Mouse (Mus musculus) stomach, postnatal 0 days (tissue): ENCODE measurements around the gene Cc2d1b.

Experiments
- CTCF ChIP-seq: IDR thresholded peaks from 2 replicates; pipeline ENCODE4 v1.5.1; 2016; ENCODE audit warnings: antibody characterized with exemption, low read depth, mild to moderate bottlenecking, moderate library complexity
- EP300 ChIP-seq: optimal IDR thresholded peaks from 2 replicates; pipeline ENCODE3; 2016; ENCODE audit warnings: antibody characterized with exemption

DNA sequence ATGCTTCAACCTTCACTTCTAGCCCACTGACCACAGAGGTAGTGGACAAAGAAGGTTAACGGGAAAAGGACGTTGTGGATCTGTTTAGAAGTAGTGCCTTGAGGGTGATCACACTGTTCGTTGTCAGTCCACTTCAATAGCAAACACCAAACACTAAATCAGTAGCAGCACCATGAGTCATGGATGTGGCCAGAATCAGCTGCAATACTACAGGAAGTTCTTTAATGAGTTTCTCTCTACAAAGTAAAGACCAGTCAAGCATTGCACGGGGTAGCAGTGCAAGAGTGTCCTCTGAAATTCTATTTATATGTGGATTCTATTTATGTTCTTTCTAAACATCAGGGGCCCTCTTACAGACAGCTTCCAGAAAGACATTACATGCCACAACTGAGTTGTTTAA is 21.4 kb upstream of the Cc2d1b start:
- no peak for TF ChIP-seq CTCF
- no peak for TF ChIP-seq EP300
